Mouse (Mus musculus): ENCODE data around the gene Baiap2l2. TPM values are rescaled to one million over a fixed set of nuclear protein-coding genes. Genes with fewer than 3 reads are reported as not detected.

Baiap2l2 gene
- polyA plus RNA-seq, 1 experiment from 2014 or later, result 2.6 TPM

DNA sequence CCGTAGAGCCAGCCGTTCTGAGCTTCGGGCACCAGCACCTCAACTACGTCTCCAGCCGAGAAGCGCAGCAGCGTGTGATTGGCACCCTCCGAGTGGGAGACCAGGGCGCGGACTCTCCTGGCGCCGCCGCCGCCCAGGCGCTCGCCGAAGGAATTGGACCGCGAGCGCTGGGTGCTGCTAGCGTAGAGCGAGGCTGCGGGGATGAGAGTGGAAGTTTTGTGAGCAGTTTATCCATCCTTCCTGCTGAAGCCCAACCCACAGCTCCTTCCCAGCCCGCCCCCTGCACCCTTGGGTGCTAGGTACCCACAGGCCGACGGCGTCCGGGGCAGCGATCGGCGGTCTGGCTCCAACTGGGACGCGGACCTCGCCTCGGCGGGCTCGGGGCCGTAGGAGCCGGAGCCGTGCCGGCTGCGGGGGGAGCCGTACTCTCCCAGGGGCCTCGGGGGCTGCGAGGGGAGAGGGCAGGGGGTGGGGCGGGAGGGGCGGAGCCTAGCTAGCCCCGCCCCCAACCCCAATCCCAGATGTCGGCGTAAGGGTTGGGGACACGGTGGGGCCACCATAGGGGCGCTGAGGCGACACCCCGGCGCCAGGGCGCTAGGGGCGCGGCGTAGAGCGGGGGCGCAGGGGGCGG, 24.1 kb downstream of the Baiap2l2 start:
- H3K9me3 ChIP-seq (replicated peaks; ENCODE audit: control insufficient read depth, low read length), result no peaks in the 10 kb centered on the region
- H3K36me3 ChIP-seq (ENCODE audit: control insufficient read depth, insufficient read depth), result no peaks in the 10 kb centered on the region
- 3% methylated on average over 47 of the region's 62 CpGs for WGBS (ENCODE audit: insufficient replicate concordance)
- H3K4me3 ChIP-seq (ENCODE audit: low read depth, low read length), result peak overlapping the region; percentile 52
- peak; percentile 39; the same call in 1 of the 2 replicates for ATAC-seq (ENCODE audit: low read depth)
- H3K4me2 ChIP-seq (ENCODE audit: low read depth, low read length), result peak overlapping the region; percentile 68
- no peaks in the 10 kb centered on the region; the same call in 1 of the 2 replicates for H3K4me1 ChIP-seq (ENCODE audit: control insufficient read depth, low read depth, low read length)
- peaks cover 52% of the 10 kb centered on the region for H3K27me3 ChIP-seq (ENCODE audit: control insufficient read depth, insufficient read depth, low read depth, low read length)
- H3K27ac ChIP-seq (ENCODE audit: low read length), result no peak overlapping the region
- H3K9ac ChIP-seq (ENCODE audit: low read depth, low read length), result no peak overlapping the region; the same call in 1 of the 2 replicates

DNA sequence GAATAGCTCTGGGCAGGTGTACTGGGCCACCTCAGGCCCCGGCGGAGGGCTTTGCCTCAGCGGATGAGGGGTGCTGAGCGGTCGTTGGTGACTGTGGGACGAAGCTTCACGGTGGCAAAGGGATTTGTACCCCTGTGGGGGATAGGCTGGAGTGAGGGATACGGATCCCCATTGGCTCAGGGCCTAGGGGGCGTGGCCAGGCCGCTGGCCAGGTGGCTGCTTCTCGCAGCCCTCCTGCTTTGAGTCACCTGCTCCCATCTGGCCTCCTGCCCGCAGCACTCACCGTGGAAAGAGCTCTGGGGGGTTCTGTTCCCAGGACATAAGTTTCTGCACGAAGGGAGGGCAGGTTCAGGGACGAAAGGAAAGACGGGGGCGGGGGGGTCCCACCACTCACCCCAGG, 26.8 kb downstream of the Baiap2l2 start:
- Histone ChIP-seq H3K9ac (ENCODE audit: low read depth, low read length) (no peak overlapping the region), H3K4me1 (ENCODE audit: control insufficient read depth, low read depth, low read length) (no peaks in the 10 kb centered on the region; the same call in 1 of the 2 replicates), H3K4me2 (ENCODE audit: low read depth, low read length) (no peak overlapping the region), H3K36me3 (ENCODE audit: control insufficient read depth, insufficient read depth) (no peaks in the 10 kb centered on the region), H3K4me3 (ENCODE audit: low read depth, low read length) (no peak overlapping the region), H3K9me3 (replicated peaks; ENCODE audit: control insufficient read depth, low read length) (no peaks in the 10 kb centered on the region), H3K27ac (ENCODE audit: low read length) (no peak overlapping the region), H3K27me3 (ENCODE audit: control insufficient read depth, insufficient read depth, low read depth, low read length) (peaks cover 64% of the 10 kb centered on the region)
- ATAC-seq (ENCODE audit: low read depth), result no peak
- WGBS (ENCODE audit: insufficient replicate concordance), result 27% methylated on average over 17 of the region's 17 CpGs

DNA sequence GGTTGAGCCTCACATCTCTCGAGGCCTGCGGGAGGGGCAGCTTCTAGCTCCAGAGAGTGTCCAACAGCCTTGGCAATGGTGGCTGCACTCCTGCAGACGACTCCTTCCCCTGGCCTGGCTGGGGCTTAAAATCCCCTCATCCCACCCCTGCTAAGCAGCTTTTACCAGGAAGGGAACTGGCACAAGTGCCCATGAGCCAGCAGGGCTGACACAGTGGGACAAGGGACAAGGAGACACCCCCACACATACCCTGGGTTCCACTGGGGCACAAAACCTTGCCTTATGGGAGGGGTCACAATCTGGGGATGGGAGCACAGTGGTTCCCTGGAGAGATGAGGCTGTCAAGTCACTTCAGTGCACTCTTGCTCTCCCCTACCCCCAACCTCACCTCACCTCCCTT, 30.7 kb downstream of the Baiap2l2 start, which contains the start of gene Slc16a8:
TSS of gene Slc16a8 (minus strand) at position 101 of the 400 bp plus-strand sequence.
- no peak for ATAC-seq (ENCODE audit: low read depth)

DNA sequence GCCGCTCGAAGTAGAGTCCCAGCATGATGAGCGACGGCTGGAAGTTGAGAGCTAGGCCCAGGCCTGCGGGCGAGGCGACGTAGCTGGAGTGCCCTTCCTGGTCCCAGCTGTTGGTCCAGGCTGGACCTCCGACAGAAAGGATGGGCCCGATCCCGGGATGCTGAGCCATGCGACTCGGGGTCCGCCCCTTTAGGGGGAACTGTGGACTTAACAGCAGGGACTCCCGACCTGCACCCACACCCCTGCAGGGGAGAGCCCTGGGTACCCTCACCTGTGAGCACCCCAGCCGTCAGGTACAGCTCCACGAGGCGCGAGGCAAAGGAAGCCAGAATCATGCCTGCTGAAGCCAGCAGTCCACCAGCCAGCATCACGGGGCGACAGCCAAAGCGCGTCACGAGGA, 32.8 kb downstream of the Baiap2l2 start:
- WGBS (ENCODE audit: insufficient replicate concordance), result 29% methylated on average over 24 of the region's 24 CpGs
- H3K9ac ChIP-seq (ENCODE audit: low read depth, low read length), result peak overlapping the region; percentile 27; the same call in 1 of the 2 replicates
- peaks cover 40% of the 10 kb centered on the region for H3K27me3 ChIP-seq (ENCODE audit: control insufficient read depth, insufficient read depth, low read depth, low read length)
- H3K4me1 ChIP-seq (ENCODE audit: control insufficient read depth, low read depth, low read length), result no peaks in the 10 kb centered on the region; the same call in 1 of the 2 replicates
- H3K4me3 ChIP-seq (ENCODE audit: low read depth, low read length), result peak overlapping the region; percentile 22; the same call in 1 of the 2 replicates
- no peak overlapping the region for H3K27ac ChIP-seq (ENCODE audit: low read length)
- peak overlapping the region; percentile 52; the same call in 1 of the 2 replicates for H3K4me2 ChIP-seq (ENCODE audit: low read depth, low read length)
- no peak for ATAC-seq (ENCODE audit: low read depth)
- no peaks in the 10 kb centered on the region for H3K9me3 ChIP-seq (replicated peaks; ENCODE audit: control insufficient read depth, low read length)
- no peaks in the 10 kb centered on the region for H3K36me3 ChIP-seq (ENCODE audit: control insufficient read depth, insufficient read depth)

More for the DNA sequence above, 30.7 kb downstream of the Baiap2l2 start, which contains the start of gene Slc16a8:
- 33% methylated on average over 3 of the region's 3 CpGs for WGBS (ENCODE audit: insufficient replicate concordance)
- no peak within 1 kb of the TSS for H3K9ac ChIP-seq (ENCODE audit: low read depth, low read length)
- H3K36me3 ChIP-seq (ENCODE audit: control insufficient read depth, insufficient read depth), result no peaks in the 10 kb centered on the region
- no peak within 1 kb of the TSS for H3K27ac ChIP-seq (ENCODE audit: low read length)
- H3K4me2 ChIP-seq (ENCODE audit: low read depth, low read length), result no peak within 1 kb of the TSS
- no peak within 1 kb of the TSS for H3K4me3 ChIP-seq (ENCODE audit: low read depth, low read length)
- H3K27me3 ChIP-seq (ENCODE audit: control insufficient read depth, insufficient read depth, low read depth, low read length), result peaks cover 53% of the 10 kb centered on the region
- H3K9me3 ChIP-seq (replicated peaks; ENCODE audit: control insufficient read depth, low read length), result no peaks in the 10 kb centered on the region
- H3K4me1 ChIP-seq (ENCODE audit: control insufficient read depth, low read depth, low read length), result no peaks in the 10 kb centered on the region; the same call in 1 of the 2 replicates

DNA sequence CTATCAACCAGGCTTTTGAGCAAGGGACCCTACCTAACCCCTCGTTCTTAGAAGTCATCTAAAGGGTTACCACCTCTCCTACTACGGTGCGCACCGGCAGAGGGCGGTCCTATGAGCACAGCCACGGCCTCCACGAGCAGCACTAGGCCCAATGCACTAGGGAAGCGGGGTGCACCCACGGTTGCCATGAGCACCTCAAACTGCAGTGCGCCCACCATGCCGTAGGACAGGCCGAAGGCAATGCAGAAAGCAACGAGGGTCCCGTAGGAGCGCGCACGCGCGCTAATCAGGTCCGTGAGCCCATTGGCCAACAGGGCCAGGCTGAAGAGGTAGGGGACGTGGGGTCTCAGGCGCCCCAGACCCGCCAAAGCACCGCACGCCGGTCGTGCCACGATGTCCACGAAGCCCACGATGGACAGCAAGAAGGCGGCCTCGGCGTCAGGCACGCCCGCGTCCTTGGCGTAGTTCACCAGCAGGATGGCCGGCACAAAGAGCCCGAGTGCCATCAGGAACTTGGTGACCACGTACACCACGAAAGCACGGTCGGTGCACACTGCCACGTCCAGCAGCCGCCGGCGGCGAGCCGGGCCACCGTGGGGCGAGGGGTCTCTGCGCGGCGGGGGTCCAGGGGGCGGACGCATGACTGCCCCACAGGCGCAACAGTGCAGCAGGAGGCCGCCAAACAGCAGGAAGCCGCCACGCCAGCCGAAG, 33.4 kb downstream of the Baiap2l2 start:
- Histone ChIP-seq H3K4me1 (ENCODE audit: control insufficient read depth, low read depth, low read length) (no peaks in the 10 kb centered on the region; the same call in 1 of the 2 replicates), H3K9ac (ENCODE audit: low read depth, low read length) (peak overlapping the region; percentile 27; the same call in 1 of the 2 replicates), H3K4me2 (ENCODE audit: low read depth, low read length) (peak overlapping the region; percentile 52), H3K27me3 (ENCODE audit: control insufficient read depth, insufficient read depth, low read depth, low read length) (peaks cover 40% of the 10 kb centered on the region), H3K9me3 (replicated peaks; ENCODE audit: control insufficient read depth, low read length) (no peaks in the 10 kb centered on the region), H3K4me3 (ENCODE audit: low read depth, low read length) (peak overlapping the region; percentile 22), H3K36me3 (ENCODE audit: control insufficient read depth, insufficient read depth) (no peaks in the 10 kb centered on the region), H3K27ac (ENCODE audit: low read length) (no peak overlapping the region)
- peak; percentile 23 for ATAC-seq (ENCODE audit: low read depth)
- WGBS (ENCODE audit: insufficient replicate concordance), result 2% methylated on average over 60 of the region's 61 CpGs

DNA sequence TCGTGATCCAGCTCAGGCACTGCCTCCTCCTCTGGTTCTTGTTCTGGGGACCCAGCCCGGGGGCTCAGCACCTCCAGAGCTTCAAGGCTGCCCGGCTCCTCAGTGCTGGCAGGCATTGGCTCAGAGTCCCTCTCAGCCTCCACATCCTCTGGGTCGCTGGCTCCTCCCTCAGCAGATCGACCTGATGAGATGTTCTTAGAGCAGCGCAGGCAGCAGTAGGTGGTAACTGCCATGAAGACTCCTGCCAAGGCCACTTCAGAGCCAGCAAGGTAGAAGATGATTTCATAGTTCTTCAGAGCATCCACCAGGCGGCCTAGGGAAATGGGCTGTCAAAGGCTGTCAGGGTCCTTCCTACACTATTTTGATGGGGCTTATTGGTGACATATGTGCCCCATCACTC, 34.2 kb downstream of the Baiap2l2 start:
- Histone ChIP-seq H3K9me3 (replicated peaks; ENCODE audit: control insufficient read depth, low read length) (no peaks in the 10 kb centered on the region), H3K4me1 (ENCODE audit: control insufficient read depth, low read depth, low read length) (no peaks in the 10 kb centered on the region; the same call in 1 of the 2 replicates), H3K9ac (ENCODE audit: low read depth, low read length) (no peak overlapping the region), H3K27me3 (ENCODE audit: control insufficient read depth, insufficient read depth, low read depth, low read length) (peaks cover 40% of the 10 kb centered on the region), H3K4me3 (ENCODE audit: low read depth, low read length) (no peak overlapping the region), H3K4me2 (ENCODE audit: low read depth, low read length) (no peak overlapping the region), H3K27ac (ENCODE audit: low read length) (no peak overlapping the region), H3K36me3 (ENCODE audit: control insufficient read depth, insufficient read depth) (no peaks in the 10 kb centered on the region)
- no peak for ATAC-seq (ENCODE audit: low read depth)
- 38% methylated on average over 7 of the region's 7 CpGs for WGBS (ENCODE audit: insufficient replicate concordance)

DNA sequence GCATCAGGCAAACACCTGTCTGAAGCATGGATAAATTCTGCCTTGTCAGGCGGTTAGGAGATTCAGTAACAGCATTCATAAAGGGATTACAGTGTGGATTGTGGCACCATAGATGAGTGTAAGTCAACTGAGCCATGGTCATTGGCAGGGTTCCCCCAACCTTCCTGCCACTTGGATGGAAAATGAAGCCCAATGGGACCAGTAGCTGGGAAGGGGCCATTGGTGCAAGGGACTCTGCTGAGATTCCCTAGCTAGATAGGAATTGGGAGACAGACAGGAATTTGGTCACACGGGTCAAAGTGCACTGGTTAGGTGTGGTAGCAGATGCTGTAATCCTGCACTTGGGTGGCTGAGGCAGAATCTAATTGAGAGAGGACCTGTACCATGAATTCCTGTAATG, 35.1 kb downstream of the Baiap2l2 start:
- WGBS (ENCODE audit: insufficient replicate concordance), result 53% methylated on average over 2 of the region's 2 CpGs
- no peak for ATAC-seq (ENCODE audit: low read depth)
- peaks cover 38% of the 10 kb centered on the region for H3K27me3 ChIP-seq (ENCODE audit: control insufficient read depth, insufficient read depth, low read depth, low read length)
- H3K9ac ChIP-seq (ENCODE audit: low read depth, low read length), result no peak overlapping the region
- H3K4me3 ChIP-seq (ENCODE audit: low read depth, low read length), result no peak overlapping the region
- H3K9me3 ChIP-seq (replicated peaks; ENCODE audit: control insufficient read depth, low read length), result no peaks in the 10 kb centered on the region
- no peak overlapping the region for H3K27ac ChIP-seq (ENCODE audit: low read length)
- H3K4me1 ChIP-seq (ENCODE audit: control insufficient read depth, low read depth, low read length), result no peaks in the 10 kb centered on the region; the same call in 1 of the 2 replicates
- no peak overlapping the region for H3K4me2 ChIP-seq (ENCODE audit: low read depth, low read length)
- H3K36me3 ChIP-seq (ENCODE audit: control insufficient read depth, insufficient read depth), result no peaks in the 10 kb centered on the region

DNA sequence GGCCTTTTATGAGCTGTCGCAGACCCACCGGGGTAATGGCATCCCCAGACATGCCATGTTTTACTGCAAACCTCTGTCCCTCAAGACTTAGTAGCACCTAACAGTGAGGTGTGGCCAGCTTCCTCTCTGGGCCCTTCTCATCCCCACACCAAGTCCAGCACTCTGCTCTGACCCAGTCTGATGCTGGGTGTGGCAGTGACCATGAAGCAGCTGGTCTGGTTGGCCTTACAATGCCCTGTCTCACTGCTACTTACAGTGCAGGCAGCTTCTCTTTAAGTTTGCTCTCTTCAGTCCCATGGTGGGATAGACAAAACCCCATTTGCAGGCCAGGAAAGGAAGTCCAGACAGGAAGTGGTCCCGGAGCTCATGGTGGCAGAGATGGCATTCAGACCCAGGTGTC, 40.0 kb downstream of the Baiap2l2 start:
- Histone ChIP-seq H3K4me3 (ENCODE audit: low read depth, low read length) (no peak overlapping the region), H3K4me2 (ENCODE audit: low read depth, low read length) (no peak overlapping the region), H3K27ac (ENCODE audit: low read length) (no peak overlapping the region), H3K9me3 (replicated peaks; ENCODE audit: control insufficient read depth, low read length) (no peaks in the 10 kb centered on the region), H3K4me1 (ENCODE audit: control insufficient read depth, low read depth, low read length) (no peaks in the 10 kb centered on the region; the same call in 1 of the 2 replicates), H3K9ac (ENCODE audit: low read depth, low read length) (no peak overlapping the region), H3K27me3 (ENCODE audit: control insufficient read depth, insufficient read depth, low read depth, low read length) (no peaks in the 10 kb centered on the region), H3K36me3 (ENCODE audit: control insufficient read depth, insufficient read depth) (peaks cover 8% of the 10 kb centered on the region)
- no peak for ATAC-seq (ENCODE audit: low read depth)
- 63% methylated on average over 3 of the region's 3 CpGs for WGBS (ENCODE audit: insufficient replicate concordance)
